Mouse (Mus musculus): ENCODE results near the gene Klhl26.

The Klhl26 gene

GRCm38 (mm10) chr8:70445988-70446387 is 30.8 kb downstream of the Klhl26 start:
- no peak for DNase-seq (ENCODE audit: low spot score)

- no peak for DNase-seq (ENCODE audit: low spot score)
These were observed 33.4 kb downstream of the Klhl26 start for GRCm38 (mm10) chr8:70443326-70443725.

GRCm38 (mm10) chr8:70441565-70441964 is 35.2 kb downstream of the Klhl26 start:
- DNase-seq (ENCODE audit: low spot score) = no peak

- DNase-seq (ENCODE audit: low spot score) = no peak
These were observed 36.5 kb downstream of the Klhl26 start for GRCm38 (mm10) chr8:70440246-70440645.

DNA sequence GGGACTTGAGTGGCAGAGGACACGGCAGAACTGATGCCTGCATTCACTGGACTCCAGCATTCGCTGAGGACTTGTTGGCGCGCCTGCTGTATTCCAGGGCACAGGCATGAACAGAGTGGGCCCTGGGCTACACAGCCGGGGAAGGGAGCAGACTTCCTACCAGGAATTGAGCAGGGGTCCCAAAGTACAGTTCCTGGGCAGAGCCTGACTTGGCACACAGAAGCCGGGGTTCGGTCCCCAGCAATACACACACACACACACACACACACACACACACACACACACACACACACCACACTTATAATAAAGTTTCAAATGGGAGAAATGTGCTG is 37.0 kb downstream of the Klhl26 start:
- no peak for DNase-seq (ENCODE audit: low spot score)

- DNase-seq (ENCODE audit: low spot score) = peak; percentile 97
These were observed 37.5 kb downstream of the Klhl26 start, which contains the start of gene Crtc1 for GRCm38 (mm10) chr8:70439055-70439847. TSS of gene Crtc1 (minus strand) at chr8:70439579.

- no peak for DNase-seq (ENCODE audit: low spot score)
These were observed 38.3 kb downstream of the Klhl26 start for GRCm38 (mm10) chr8:70438423-70438822.

- no peak for DNase-seq (ENCODE audit: low spot score)
These were observed 41.6 kb downstream of the Klhl26 start for GRCm38 (mm10) chr8:70435156-70435555.

GRCm38 (mm10) chr8:70432991-70433536 is 43.7 kb downstream of the Klhl26 start:
- DNase-seq (ENCODE audit: low spot score) = no peak

- no peak for DNase-seq (ENCODE audit: low spot score)
These were observed 45.6 kb downstream of the Klhl26 start for GRCm38 (mm10) chr8:70431213-70431612.

DNA sequence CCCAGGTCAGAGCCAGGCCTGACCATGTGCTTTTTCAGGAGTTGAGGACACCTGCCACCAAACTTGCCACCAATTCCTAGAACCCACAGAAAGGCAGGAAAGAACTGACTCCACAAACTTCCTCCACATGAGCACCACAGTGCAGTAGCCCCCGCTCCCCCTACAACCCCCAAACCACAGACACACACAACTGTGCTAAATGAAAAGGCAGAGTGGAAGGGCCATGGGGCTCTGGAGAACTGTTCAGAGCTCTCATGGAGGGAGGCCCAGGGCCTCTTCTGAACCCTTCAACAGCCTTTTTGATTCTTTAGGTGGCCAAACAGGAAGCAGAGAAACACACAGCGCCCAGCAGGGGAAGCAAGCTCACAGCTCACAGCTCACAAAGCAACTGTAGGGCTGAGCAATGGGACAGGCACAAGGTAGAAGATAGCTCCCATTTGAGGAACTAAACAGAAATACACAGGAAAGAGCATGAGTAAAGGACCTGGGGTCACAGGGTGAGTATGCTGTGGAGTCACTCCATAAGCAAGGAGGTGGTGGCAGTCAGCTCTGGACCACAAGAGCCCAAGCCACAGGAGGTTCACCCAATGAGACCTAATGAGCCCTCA is 50.4 kb downstream of the Klhl26 start:
- DNase-seq (ENCODE audit: low spot score) = no peak

- no peak for DNase-seq (ENCODE audit: low spot score)
These were observed 54.0 kb downstream of the Klhl26 start for GRCm38 (mm10) chr8:70422722-70423121.

DNA sequence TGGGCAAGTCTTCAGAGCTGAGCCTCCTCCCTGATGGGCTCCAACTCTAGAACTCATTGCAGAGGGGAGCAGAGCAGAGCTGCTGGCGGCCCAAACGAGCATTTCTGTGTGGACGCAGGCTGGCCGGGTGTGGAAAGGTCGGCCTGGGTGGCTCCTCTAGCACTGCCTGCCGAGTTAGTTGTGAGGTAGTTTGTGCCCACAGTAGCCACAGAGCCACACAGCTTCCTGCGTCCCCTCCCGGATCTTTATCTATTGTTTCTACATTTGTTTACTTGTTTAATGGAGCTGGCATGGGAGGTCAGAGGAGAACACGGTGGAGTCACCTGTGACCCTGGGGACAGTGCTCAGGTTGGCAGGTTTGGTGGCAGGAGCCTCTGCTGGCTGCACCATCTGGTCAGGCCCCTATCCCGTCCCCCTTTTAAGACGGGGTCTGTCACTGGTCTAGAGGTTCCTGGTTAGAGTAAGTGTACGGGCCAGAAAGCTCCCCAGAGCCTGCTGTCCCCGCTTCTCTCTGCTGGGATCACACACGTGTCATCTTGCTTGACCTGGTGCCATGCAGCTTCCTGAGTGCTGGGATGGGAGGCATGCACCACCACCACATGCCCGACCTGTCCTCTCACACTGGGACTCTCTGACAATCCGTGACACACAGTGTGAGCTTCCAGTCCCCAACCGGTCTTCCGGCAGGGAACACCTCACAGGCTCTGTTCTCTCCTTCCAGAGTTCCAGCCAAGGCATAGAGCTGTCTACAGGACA is 55.2 kb downstream of the Klhl26 start:
- no peak for DNase-seq (ENCODE audit: low spot score)

DNA sequence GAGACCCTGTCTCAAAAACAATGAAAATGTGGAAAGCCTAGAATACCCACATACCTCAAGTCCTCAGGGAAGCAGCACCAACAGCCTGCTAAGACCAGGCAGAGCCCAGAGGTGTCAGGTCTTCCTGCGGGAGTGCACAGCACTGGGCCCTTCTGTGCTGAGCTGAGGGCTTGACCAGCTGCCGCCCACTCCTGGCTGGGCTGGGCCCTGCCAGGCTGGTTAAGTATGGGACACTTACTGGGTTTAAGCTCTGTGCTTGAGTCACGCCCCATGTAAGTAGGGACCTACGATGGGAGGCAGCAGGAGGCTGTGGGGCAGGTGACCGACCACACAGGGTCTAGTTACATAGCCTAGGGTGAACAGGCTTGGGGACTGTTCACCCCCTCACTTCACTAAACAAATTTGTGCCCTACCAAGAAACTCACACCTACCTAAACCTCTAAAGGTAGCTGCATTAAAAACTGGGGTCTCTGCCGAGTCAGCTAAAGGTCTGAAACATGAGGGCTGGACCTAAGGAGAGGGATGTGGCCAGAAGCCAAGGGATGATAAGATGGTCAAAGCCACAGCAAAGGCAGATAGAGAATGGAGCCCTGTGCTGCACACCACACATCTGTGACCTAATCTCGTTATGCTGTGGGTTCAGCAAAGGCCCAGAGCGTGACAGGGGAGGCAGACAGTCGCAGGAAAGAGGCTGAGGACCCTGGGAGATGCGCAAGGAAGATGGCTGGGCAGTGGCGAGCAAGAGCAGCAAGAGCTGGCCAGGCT is 56.7 kb downstream of the Klhl26 start:
- DNase-seq (ENCODE audit: low spot score) = no peak

DNA sequence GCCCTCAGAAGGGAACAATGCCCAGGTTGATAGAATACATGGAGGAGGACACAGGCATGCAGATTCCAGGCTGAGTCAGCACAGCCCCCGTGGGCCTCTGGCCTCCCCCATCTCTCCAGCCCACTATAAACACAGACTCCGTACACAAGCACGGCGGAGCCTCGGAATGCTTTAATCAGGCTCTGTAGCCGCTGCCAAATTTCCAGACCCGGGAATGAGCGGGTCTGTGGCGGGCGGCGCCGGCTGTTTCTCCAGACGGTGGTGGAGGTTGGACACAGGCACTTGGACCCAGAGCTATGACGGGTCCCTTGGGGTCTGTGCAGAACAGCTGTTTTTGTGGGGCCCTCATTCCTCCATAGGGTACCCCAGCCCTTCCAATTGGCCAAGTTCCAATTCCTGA is 57.8 kb downstream of the Klhl26 start:
- DNase-seq (ENCODE audit: low spot score) = no peak

GRCm38 (mm10) chr8:70417914-70418313 is 58.9 kb downstream of the Klhl26 start:
- no peak for DNase-seq (ENCODE audit: low spot score)

- DNase-seq (ENCODE audit: low spot score) = no peak
These were observed 59.8 kb downstream of the Klhl26 start for GRCm38 (mm10) chr8:70416941-70417340.

DNA sequence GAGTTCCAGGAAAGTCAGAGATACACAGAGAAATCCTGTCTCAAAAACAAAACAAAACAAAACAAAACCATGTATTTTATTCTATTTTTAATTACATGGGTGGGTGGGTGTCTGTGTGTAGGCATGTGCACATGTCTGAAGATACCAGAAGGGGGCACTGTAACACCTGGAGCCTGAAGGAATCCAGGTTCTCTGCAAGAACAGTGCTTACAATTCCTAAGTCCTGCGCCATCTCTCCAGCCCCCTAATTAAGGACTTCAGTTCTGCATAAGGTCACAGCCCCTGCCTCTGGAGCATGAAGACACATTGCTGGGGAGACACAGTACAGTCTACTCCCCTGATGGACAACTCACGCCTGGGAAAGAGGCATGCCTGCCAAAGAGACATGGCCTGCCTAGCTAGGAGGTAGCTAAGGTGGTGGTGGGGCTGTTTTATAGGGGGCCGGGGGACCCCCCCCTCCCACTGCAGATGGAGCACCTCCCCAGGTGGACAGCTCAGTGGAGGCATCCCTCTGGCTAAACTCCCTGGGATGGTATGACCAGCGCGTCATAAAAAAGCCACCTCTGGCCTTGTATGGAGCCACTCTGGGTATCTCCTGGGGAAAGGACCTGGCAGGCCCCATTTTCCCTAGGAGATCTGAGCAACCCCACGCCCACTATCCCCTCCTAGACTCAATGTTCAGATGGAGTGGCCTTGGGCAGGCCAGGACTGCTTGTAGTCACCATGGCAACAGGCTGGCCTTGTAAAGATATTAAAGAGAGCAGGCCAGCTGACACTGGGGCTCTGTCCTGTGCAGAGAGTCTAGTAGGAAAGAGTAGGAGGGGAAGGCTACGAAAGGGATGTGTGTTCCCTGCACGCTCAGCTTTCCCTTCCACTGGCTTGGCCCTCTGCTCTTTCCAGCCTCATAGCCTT is 61.0 kb downstream of the Klhl26 start:
- peak; percentile 24 for DNase-seq (ENCODE audit: low spot score)

- no peak for DNase-seq (ENCODE audit: low spot score)
These were observed 62.3 kb downstream of the Klhl26 start for GRCm38 (mm10) chr8:70414310-70414946.

GRCm38 (mm10) chr8:70410281-70410680 is 66.5 kb downstream of the Klhl26 start:
- no peak for DNase-seq (ENCODE audit: low spot score)
